Comparison of ENCODE assay signal across 17 mouse cellular contexts in genomic region chr14:99745209-99745608, GRCm38 (mm10).
A peak's percentile ranks its signal among the peaks of the same experiment; 100 is the strongest.
DNase-seq lines count a peak whose midpoint lies in the region; ATAC-seq and TF ChIP-seq lines count a peak whose summit lies in the region.
"Had no signal": no experiment of that assay in that cellular context is flagged by ENCODE, and none has a peak within 500 bp of the region (broad histone marks: within the 10 kb centered on the region; RNA-seq: fewer than 3 reads in every experiment).

No protein-coding gene starts in this region.

- H3K4me2 ChIP-seq in forebrain, postnatal 0 days (ENCODE audit: low read depth): no peak overlapping the region
- no peak overlapping the region for H3K4me2 ChIP-seq in forebrain, embryonic 11.5 days (ENCODE audit: low read depth, low read length, severe bottlenecking)
- H3K4me2 ChIP-seq: heart, embryonic 15.5 days; lung, embryonic 15.5 days; midbrain, embryonic 12.5 days; neural tube, embryonic 13.5 days had no signal

- peaks cover 21% of the 10 kb centered on the region for H3K4me1 ChIP-seq in forebrain, postnatal 0 days (ENCODE audit: insufficient read depth)
- H3K4me1 ChIP-seq in forebrain, embryonic 11.5 days (replicated peaks; ENCODE audit: control insufficient read depth, insufficient read depth, low read length): no peaks in the 10 kb centered on the region
- H3K4me1 ChIP-seq: lung, embryonic 15.5 days had no signal

- H3K36me3 ChIP-seq in forebrain, postnatal 0 days (ENCODE audit: insufficient read depth): no peaks in the 10 kb centered on the region
- no peaks in the 10 kb centered on the region for H3K36me3 ChIP-seq in forebrain, embryonic 11.5 days (ENCODE audit: control insufficient read depth, insufficient read depth, low read length)
- H3K36me3 ChIP-seq: heart, embryonic 15.5 days; lung, embryonic 15.5 days; midbrain, embryonic 12.5 days; neural tube, embryonic 13.5 days had no signal

- H3K27ac ChIP-seq in forebrain, postnatal 0 days (ENCODE audit: low read depth, low read length): no peak overlapping the region
- H3K27ac ChIP-seq in forebrain, embryonic 11.5 days (ENCODE audit: low read depth, low read length): no peak overlapping the region
- H3K27ac ChIP-seq: heart, embryonic 15.5 days; lung, embryonic 15.5 days; midbrain, embryonic 12.5 days; neural tube, embryonic 13.5 days had no signal

- WGBS in forebrain, postnatal 0 days: 75% methylated on average over 7 of the region's 7 CpGs
- 86% methylated on average over 7 of the region's 7 CpGs for WGBS in forebrain, embryonic 11.5 days

- peak; percentile 30; the same call in 1 of the 2 replicates for TF ChIP-seq CTCF in forebrain, postnatal 0 days (IDR thresholded peaks at IDR 0.05; ENCODE audit: low read depth)
- TF ChIP-seq CTCF in Patski (IDR thresholded peaks at IDR 0.05): peak; percentile 31

- DNase-seq in forebrain, postnatal 0 days: no peak
- no peak for DNase-seq in forebrain, embryonic 11.5 days (ENCODE audit: low spot score)
- DNase-seq in left cerebral cortex, postnatal 25 days (ENCODE audit: low spot score in 2 of 2): peak; percentile 6 to 42
- no peak for DNase-seq in left cerebral cortex, postnatal 10 days (ENCODE audit: extremely low spot score in 1 of 2, low spot score in 2 of 2)
- DNase-seq in 3T3-L1 (ENCODE audit: low read depth, low spot score) (peak; percentile 74), Patski (ENCODE audit: low read depth, low spot score) (no peak)
- DNase-seq in yolk sac, embryonic 10.5 days (ENCODE audit: low spot score): no peak
- DNase-seq in T-cell, adult 2 months (ENCODE audit: low spot score): no peak
- DNase-seq: adrenal gland, adult 2 months; cerebellum, adult 9-11 months; heart, adult 11 months; kidney, postnatal 10 days; liver had no signal

- ATAC-seq in forebrain, postnatal 0 days: no peak
- ATAC-seq in forebrain, embryonic 11.5 days (replicated peaks; ENCODE audit: low FRiP score): no peak
- ATAC-seq in Patski: no peak

- H3K27me3 ChIP-seq in forebrain, postnatal 0 days (ENCODE audit: insufficient read depth, low read length): no peaks in the 10 kb centered on the region
- no peaks in the 10 kb centered on the region for H3K27me3 ChIP-seq in forebrain, embryonic 11.5 days (ENCODE audit: control insufficient read depth, insufficient read depth, low read length)
- no peaks in the 10 kb centered on the region for H3K27me3 ChIP-seq in Patski
- H3K27me3 ChIP-seq: lung, embryonic 15.5 days; midbrain, embryonic 12.5 days; neural tube, embryonic 13.5 days had no signal

- no peaks in the 10 kb centered on the region for H3K9me3 ChIP-seq in forebrain, postnatal 0 days (ENCODE audit: low read length)
- H3K9me3 ChIP-seq in forebrain, embryonic 11.5 days (ENCODE audit: control insufficient read depth, low read length): no peaks in the 10 kb centered on the region
- H3K9me3 ChIP-seq: heart, embryonic 15.5 days; lung, embryonic 15.5 days; midbrain, embryonic 12.5 days; neural tube, embryonic 13.5 days had no signal

- no peak overlapping the region for H3K4me3 ChIP-seq in forebrain, postnatal 0 days (ENCODE audit: low read depth, low read length)
- H3K4me3 ChIP-seq in forebrain, embryonic 11.5 days (ENCODE audit: low read depth, low read length): no peak overlapping the region
- H3K4me3 ChIP-seq: heart, embryonic 15.5 days; lung, embryonic 15.5 days; midbrain, embryonic 12.5 days; neural tube, embryonic 13.5 days had no signal

- in situ Hi-C loops in Patski (cut with MboI; ENCODE audit: low pct_unique_long_range_greater_than_20kb): loop anchor here (5.0 to 25.0 kb wide), 3 partner anchors 147 to 608 kb away; no protein-coding TSS in a partner anchor

- POLR2A ChIA-PET in Patski (lab: Charles Lee): no interaction called here

- no peak overlapping the region for H3K9ac ChIP-seq in forebrain, postnatal 0 days
- no peak overlapping the region for H3K9ac ChIP-seq in forebrain, embryonic 11.5 days (ENCODE audit: low read length)
- H3K9ac ChIP-seq: heart, embryonic 15.5 days; lung, embryonic 15.5 days; midbrain, embryonic 12.5 days; neural tube, embryonic 13.5 days had no signal

- intact Hi-C loops in left cerebral cortex, postnatal 25 days (cut with DNase I): loop anchor here (5.0 kb wide), 4 partner anchors 58 to 443 kb away; no protein-coding TSS in a partner anchor
- intact Hi-C loops in left cerebral cortex, postnatal 10 days (cut with DNase I): loop anchor here (10.0 kb wide), 1 partner anchor 440 kb away; no protein-coding TSS in a partner anchor

- CTCF ChIA-PET in Patski (lab: Charles Lee): no interaction called here

Comparison
In these comparisons a context has a peak if more than half of its experiments do, and no peak if none do; other contexts are left out.
1. DNase-seq: peak in left cerebral cortex, postnatal 25 days (2 of 2) and 3T3-L1 (single experiment); none in forebrain, postnatal 0 days (single experiment), forebrain, embryonic 11.5 days (single experiment), left cerebral cortex, postnatal 10 days (0 of 2), Patski (single experiment), yolk sac, embryonic 10.5 days (single experiment) and T-cell, adult 2 months (single experiment).